Mouse (Mus musculus) midbrain, embryonic 10.5 days (tissue): ENCODE results near the gene Fto. TPM values are rescaled to one million over a fixed set of nuclear protein-coding genes. Genes with fewer than 3 reads are reported as not detected.

Source experiments
- DNase-seq: peaks from one replicate; pipeline ENCODE4 v3.0.0-alpha.2; 2017; ENCODE audit warnings: low spot score
- H3K27ac ChIP-seq: fragments of 300-500 bp; sonication (generic); replicated peaks from 2 replicates; pipeline ENCODE4 v1.5.1; 2016; ENCODE audit warnings: mild to moderate bottlenecking
- H3K27me3 ChIP-seq: fragments of 300-500 bp; sonication (generic); 2 replicates; pipeline ENCODE4 v1.6.1; 2016; ENCODE audit warnings: low read depth, mild to moderate bottlenecking; ENCODE audit not compliant: poor library complexity, severe bottlenecking
- H3K36me3 ChIP-seq: fragments of 300-500 bp; sonication (generic); 2 replicates; pipeline ENCODE4 v1.6.1; 2016; ENCODE audit warnings: mild to moderate bottlenecking, moderate library complexity
- H3K4me1 ChIP-seq: fragments of 300-500 bp; sonication (generic); 2 replicates; pipeline ENCODE4 v1.6.1; 2016
- H3K4me3 ChIP-seq: fragments of 300-500 bp; sonication (generic); 2 replicates; pipeline ENCODE4 v1.5.1; 2016; ENCODE audit warnings: mild to moderate bottlenecking, moderate library complexity
- H3K9me3 ChIP-seq: fragments of 300-500 bp; sonication (generic); replicated peaks from 2 replicates; pipeline ENCODE4 v1.6.1; 2016; ENCODE audit warnings: mild to moderate bottlenecking
- WGBS: fragments of 180-500 bp; shearing (Covaris S2); methylation state at CpG from one replicate; pipeline ENCODE4 v1.1.7; 2016; 5-methylcytosine and 5-hydroxymethylcytosine counted together
- polyA plus RNA-seq: library from polyadenylated mRNA; unstranded; fragments of >200 nt; fragmentation: Nextera tagmentation; extraction: Ambion mirVana; gene quantifications from 2 replicates; pipeline ENCODE4 v1.2.1, GENCODE M21; 2016

Gene Fto
- polyA plus RNA-seq, 1 experiment from 2014 or later: 91.3 TPM

GRCm38 (mm10) chr8:91577605-91578004 is 264.3 kb downstream of the Fto start:
- no peak for DNase-seq
- no peak overlapping the region for H3K27ac ChIP-seq
- 92% methylated on average over 3 of the region's 3 CpGs for WGBS
- H3K27me3 ChIP-seq: peaks cover 6% of the 10 kb centered on the region; the same call in 1 of the 2 replicates
- H3K9me3 ChIP-seq: 0 out of 2 replicates have a peak, but pooled peaks cover 3% of the 10 kb centered on the region
- H3K36me3 ChIP-seq: 0 out of 2 replicates have a peak, but pooled peaks cover 3% of the 10 kb centered on the region
- peaks cover 52% of the 10 kb centered on the region for H3K4me1 ChIP-seq
- H3K4me3 ChIP-seq: no peak overlapping the region

DNA sequence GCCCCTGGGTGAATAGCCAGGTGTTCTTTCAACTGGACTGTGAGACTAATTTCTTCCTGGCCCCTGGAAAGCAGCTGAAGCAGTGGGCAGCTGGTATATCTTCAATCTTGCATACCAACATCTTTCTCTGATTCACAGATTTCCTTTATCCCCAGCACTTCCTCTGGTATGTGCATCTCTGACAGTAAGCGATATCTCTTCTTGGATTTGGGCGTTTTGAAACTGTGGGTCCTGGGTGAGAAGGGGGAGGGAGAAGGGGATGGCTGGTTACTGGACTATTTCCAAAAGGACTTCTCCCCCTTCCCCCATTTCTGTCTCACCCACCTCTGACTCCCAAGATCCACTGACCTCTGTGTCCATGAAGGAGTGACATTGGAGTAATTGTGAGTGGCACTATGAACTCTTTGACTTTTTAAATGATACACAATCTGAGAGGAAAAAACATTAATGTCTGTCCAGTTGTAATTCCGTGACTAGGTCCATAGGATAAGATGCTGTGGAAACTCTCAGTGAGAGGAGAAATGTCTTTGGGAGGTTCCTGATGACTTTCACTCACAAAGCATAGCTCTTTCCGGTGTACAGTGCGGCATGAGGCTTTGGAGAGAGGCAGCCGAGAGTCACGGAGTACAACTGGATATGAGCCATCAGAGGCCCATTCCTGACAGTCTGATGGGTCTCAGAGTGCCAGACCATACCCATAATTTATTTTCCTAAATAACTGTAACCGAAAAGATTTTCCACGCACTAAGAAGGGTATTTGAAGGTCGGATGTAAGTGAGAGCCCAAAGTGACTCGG is 271.5 kb downstream of the Fto start:
- WGBS: 93% methylated on average over 11 of the region's 11 CpGs

DNA sequence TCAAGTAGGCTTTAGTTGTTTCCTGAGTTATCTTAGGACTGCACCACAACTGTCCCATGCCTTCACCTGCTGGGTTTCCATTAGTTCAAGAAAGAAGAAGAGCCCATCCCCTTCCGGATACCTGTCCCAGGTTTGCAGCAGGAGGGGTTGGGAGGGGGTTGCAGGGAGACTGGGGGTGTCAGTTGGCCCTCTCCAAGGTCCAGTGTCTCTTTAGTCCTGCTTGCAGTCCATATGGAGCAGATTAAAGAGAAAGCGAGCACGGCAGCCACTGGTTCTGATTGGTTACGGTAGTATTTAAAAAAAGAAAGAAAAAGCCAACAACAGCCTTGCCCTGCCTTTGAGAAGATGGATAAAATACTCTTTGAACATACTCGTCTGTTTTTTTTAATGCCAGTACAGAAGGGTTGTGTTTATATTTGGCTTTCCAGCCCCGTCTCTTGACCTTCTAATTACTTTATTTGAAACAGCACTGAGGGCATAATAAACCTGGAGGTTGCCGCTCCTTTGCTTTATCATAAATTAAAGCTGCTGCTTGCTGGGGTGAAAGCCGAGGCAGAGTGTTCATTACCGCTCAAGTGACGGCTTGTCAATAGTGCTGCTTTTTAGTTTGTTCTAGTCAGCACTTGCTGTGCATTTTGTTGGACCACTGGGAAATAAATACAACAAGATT is 279.2 kb downstream of the Fto start:
- no peaks in the 10 kb centered on the region for H3K9me3 ChIP-seq
- peaks cover 49% of the 10 kb centered on the region for H3K4me1 ChIP-seq
- no peak overlapping the region for H3K4me3 ChIP-seq
- H3K36me3 ChIP-seq: no peaks in the 10 kb centered on the region
- WGBS: 46% methylated on average over 10 of the region's 10 CpGs
- peak overlapping the region; percentile 24; the same call in 1 of the 2 replicates for H3K27ac ChIP-seq
- peak; percentile 14 for DNase-seq
- peaks cover 15% of the 10 kb centered on the region; the same call in 1 of the 2 replicates for H3K27me3 ChIP-seq

More for the DNA sequence above, 271.5 kb downstream of the Fto start:
- Histone ChIP-seq H3K4me1 (peaks cover 18% of the 10 kb centered on the region), H3K9me3 (no peaks in the 10 kb centered on the region), H3K4me3 (no peak overlapping the region), H3K36me3 (no peaks in the 10 kb centered on the region), H3K27me3 (no peaks in the 10 kb centered on the region; the same call in 1 of the 2 replicates), H3K27ac (no peak overlapping the region)
- no peak for DNase-seq

DNA sequence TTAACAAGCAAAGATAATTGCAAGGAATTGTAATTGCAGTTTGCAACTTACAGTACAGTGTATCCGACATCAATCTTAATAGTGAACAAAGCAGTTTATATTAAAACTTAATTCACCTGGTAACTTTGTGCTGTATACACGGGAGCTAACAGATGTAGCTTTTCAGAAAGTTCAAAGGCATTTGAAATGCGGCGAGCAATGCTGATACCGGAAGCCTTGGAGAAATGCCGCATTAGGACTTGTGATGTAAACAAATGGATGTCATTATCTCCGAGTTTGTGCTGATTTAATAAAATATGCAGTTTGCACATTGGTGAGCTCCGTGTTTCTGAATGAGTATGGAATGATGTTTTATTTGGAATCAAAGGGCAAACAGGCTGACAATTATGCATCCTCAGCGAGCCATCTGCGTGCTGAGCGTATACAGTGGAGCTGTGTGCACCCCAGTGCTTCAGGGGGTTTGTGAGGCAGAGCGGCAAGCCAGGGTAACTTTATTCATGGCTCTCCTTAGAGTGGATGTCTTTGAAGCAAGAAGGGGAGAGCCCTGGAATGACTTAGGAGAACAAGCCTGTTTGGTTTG is 280.0 kb downstream of the Fto start:
- H3K4me1 ChIP-seq: peaks cover 49% of the 10 kb centered on the region
- H3K4me3 ChIP-seq: no peak overlapping the region
- peaks cover 15% of the 10 kb centered on the region; the same call in 1 of the 2 replicates for H3K27me3 ChIP-seq
- no peak overlapping the region for H3K27ac ChIP-seq
- H3K9me3 ChIP-seq: no peaks in the 10 kb centered on the region
- no peaks in the 10 kb centered on the region for H3K36me3 ChIP-seq
- DNase-seq: peak; percentile 11
- WGBS: 73% methylated on average over 12 of the region's 12 CpGs

DNA sequence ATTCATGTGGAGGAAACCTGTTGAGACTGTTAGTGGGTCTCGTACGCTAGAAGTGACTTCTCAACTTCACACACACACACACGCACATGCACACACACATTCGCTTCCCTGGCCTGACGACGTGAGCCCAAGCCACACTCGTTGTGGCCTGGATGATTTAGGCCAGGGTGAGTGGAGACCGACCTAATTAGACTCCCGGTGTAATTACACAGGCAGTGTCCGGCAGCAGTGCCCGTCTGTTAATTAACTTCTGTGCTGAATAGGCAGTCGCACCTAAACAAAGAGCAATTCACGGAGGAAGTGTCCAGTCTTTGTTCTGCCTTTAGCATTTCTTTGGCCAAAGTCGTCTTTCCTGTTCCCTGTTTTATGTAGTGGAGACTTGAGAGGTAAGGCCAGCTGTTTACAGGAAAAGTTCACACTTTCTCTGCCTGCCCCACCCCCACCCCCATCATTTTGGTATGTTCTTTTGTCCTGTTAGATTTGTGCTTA is 286.1 kb downstream of the Fto start:
- 59% methylated on average over 14 of the region's 14 CpGs for WGBS
- H3K27ac ChIP-seq: 0 out of 2 replicates have a peak overlapping the region, but pooled peaks have one; percentile 4
- no peak for DNase-seq

DNA sequence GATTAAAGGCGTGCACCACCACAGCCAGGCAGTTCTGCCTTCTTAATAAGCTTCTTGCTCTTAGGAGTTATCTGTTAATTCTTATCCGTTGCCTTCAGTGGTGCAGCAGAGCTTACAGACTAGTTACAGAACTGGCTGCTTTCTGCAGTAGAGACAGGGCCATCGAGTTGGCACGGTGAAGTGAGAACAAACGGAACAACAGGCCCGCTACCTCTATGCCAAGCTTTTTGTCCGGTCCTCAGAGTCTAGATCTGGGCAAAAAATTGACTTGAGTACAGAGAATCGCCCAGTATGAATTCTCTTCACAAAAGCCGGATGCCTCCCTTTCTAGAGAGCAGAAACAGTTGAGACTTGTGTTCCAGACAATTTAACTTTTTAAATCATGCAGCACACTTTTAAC is 290.4 kb downstream of the Fto start:
- peak; percentile 7 for DNase-seq
- Histone ChIP-seq H3K4me1 (peaks cover 31% of the 10 kb centered on the region), H3K27me3 (peaks cover 10% of the 10 kb centered on the region)

More for the DNA sequence above, 286.1 kb downstream of the Fto start:
- Histone ChIP-seq H3K4me3 (no peak overlapping the region), H3K9me3 (no peaks in the 10 kb centered on the region), H3K27me3 (peaks cover 15% of the 10 kb centered on the region; the same call in 1 of the 2 replicates), H3K4me1 (peaks cover 24% of the 10 kb centered on the region), H3K36me3 (no peaks in the 10 kb centered on the region)

DNA sequence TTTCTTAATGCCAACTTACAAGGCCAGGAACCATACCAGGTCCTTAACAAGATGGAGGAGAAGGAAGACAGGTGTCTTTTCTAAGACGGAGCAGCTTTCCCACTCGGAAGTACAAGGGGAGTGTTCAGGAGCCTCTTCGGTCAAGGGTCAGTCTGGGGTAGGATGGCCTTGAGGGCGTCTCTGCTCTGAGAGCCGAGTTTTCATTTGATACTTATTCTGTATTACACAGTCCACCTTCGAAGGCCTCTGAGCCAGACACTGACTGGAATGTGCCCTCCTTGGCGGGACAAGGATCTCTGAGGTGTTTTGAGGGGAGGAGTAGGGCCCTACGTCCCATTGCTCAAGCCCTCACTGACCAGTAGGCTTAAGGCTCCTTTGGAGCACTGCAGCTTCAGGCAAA is 292.6 kb downstream of the Fto start:
- 88% methylated on average over 8 of the region's 8 CpGs for WGBS
- Histone ChIP-seq H3K36me3 (no peaks in the 10 kb centered on the region), H3K4me1 (peaks cover 21% of the 10 kb centered on the region), H3K9me3 (no peaks in the 10 kb centered on the region), H3K4me3 (no peak overlapping the region), H3K27me3 (peaks cover 10% of the 10 kb centered on the region), H3K27ac (no peak overlapping the region)
- DNase-seq: no peak

More for the DNA sequence above, 290.4 kb downstream of the Fto start:
- H3K36me3 ChIP-seq: no peaks in the 10 kb centered on the region
- H3K4me3 ChIP-seq: no peak overlapping the region
- no peaks in the 10 kb centered on the region for H3K9me3 ChIP-seq
- WGBS: 94% methylated on average over 9 of the region's 9 CpGs
- no peak overlapping the region for H3K27ac ChIP-seq

DNA sequence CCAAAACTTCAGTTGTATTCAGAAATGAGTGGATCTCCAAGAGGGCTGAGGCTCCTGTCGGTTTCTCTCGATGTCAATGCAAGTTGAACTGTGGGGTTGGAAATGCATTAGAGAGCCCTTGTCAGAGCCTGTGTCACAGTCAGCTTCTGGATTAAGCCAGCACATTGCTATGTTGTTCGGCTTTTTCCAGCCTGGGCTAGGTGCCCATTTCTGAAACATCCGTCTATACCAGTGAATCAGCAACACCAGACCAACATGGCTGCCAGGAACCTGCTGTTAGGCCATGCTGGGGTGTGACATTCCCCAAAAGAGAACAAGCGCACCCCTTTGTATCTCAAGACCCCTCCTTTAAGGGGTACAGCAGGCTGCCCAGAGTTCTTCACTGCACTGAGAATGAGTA is 293.8 kb downstream of the Fto start:
- 92% methylated on average over 5 of the region's 5 CpGs for WGBS
- no peak overlapping the region for H3K27ac ChIP-seq
- H3K4me1 ChIP-seq: peaks cover 33% of the 10 kb centered on the region
- no peaks in the 10 kb centered on the region for H3K36me3 ChIP-seq
- peaks cover 10% of the 10 kb centered on the region for H3K27me3 ChIP-seq
- no peaks in the 10 kb centered on the region for H3K9me3 ChIP-seq
- H3K4me3 ChIP-seq: no peak overlapping the region
- DNase-seq: no peak

DNA sequence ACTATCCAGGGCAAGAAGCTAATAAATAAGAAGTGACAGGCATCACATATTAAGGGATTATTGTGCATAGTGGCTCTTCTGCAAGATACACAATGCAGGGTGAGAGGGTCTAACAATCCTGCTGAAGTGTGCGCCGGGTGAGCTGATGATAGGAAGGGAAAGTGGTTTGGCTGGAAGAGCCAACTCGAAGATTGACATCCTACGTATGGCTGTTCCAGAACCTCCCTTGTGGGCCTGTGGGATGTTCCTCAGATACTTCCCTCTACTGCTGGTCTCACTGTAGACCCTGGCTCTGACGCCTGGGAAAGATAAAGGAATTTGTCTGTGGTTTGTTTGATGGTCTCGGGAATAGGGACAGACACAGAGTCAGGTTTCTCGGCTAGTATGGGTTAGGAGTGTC is 297.9 kb downstream of the Fto start:
- no peak overlapping the region for H3K27ac ChIP-seq
- peaks cover 30% of the 10 kb centered on the region for H3K27me3 ChIP-seq
- no peak for DNase-seq
- no peaks in the 10 kb centered on the region for H3K36me3 ChIP-seq
- no peak overlapping the region for H3K4me3 ChIP-seq
- 70% methylated on average over 7 of the region's 7 CpGs for WGBS
- peaks cover 64% of the 10 kb centered on the region for H3K4me1 ChIP-seq
- H3K9me3 ChIP-seq: no peaks in the 10 kb centered on the region

DNA sequence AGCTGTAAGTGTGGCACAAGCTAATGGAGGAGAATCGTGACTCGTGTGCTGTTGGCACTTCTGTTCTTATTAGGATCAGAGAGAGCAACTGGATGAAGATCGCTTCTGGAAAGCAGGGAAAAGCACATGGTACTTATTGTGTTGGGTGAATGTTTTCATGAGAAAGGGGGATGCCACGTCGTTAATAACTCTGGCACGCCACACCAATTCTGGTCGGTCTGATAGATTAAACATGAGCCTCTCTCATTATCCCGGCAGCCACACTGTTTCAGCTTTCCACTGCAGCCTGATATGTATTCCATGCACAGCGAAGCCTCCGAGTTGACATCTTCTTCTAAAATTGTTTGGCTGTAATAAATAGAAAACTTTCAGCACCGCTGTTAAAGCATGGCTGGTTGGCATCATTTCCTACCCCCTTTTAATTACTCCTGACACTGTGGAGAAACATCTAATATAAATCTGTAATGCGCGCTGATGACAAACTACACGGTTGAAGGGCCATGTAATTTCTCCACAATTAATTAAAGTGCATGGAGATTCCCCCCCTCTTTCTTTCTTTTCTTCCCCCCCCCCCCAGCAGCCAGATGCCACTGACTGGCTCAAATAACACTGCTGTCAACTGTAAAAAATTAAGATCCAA is 298.5 kb downstream of the Fto start:
- Histone ChIP-seq H3K4me1 (peaks cover 61% of the 10 kb centered on the region), H3K4me3 (no peak overlapping the region), H3K9me3 (no peaks in the 10 kb centered on the region), H3K36me3 (no peaks in the 10 kb centered on the region), H3K27ac (no peak overlapping the region), H3K27me3 (peaks cover 35% of the 10 kb centered on the region)
- 86% methylated on average over 14 of the region's 14 CpGs for WGBS
- no peak for DNase-seq

DNA sequence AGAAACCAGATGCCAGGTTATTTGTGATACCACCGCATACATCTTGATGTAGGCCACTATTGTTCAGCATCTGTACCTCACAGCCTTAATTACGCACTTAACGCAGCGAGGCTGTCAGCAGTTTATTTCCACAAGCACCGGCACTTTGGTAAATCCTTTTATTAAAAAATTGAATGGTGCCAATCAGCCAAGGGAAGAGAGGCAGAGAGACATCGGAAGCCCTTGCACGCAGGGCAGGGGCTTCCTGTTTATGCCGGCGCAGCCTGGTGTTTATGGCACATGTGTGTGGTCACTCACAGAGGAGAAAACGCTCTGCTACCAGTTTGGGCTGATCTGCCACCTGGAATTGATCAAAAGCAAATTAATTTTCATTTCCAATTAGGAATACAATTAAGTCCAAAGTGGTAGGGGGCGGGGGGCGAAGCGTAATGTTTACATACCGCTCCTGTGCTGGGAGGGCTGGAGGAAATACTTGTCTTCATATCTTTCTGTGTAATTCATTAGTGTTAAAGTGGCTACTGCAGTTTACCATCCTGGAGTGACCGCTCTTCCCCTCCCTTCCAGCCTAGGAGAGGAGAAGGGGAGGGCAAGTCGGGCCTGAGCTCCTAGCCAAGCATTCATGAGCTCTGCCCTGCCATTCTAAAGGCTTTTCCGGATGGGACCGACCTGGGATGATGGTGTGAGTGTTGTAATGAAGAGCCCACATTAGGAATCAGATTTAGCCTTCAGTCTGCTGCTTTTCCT is 299.2 kb downstream of the Fto start:
- no peaks in the 10 kb centered on the region for H3K36me3 ChIP-seq
- H3K4me1 ChIP-seq: peaks cover 61% of the 10 kb centered on the region
- no peak overlapping the region for H3K4me3 ChIP-seq
- no peaks in the 10 kb centered on the region for H3K9me3 ChIP-seq
- H3K27me3 ChIP-seq: peaks cover 38% of the 10 kb centered on the region
- DNase-seq: no peak
- WGBS: 66% methylated on average over 18 of the region's 18 CpGs
- H3K27ac ChIP-seq: peak overlapping the region; percentile 52; the same call in 1 of the 2 replicates

- peak; percentile 48 for DNase-seq
- peaks cover 66% of the 10 kb centered on the region for H3K4me1 ChIP-seq
- WGBS: 22% methylated on average over 9 of the region's 9 CpGs
Observed at GRCm38 (mm10) chr8:91613603-91614002, 300.3 kb downstream of the Fto start.

More at GRCm38 (mm10) chr8:91613603-91614002, 300.3 kb downstream of the Fto start:
- Histone ChIP-seq H3K27me3 (peaks cover 29% of the 10 kb centered on the region), H3K9me3 (no peaks in the 10 kb centered on the region), H3K27ac (no peak overlapping the region; the same call in 1 of the 2 replicates), H3K36me3 (no peaks in the 10 kb centered on the region), H3K4me3 (no peak overlapping the region)
